Mouse (Mus musculus) embryonic fibroblast, embryonic 13.5 days (primary cell): ENCODE data around the gene Mettl2. TPM values are rescaled to one million over a fixed set of nuclear protein-coding genes. Genes with fewer than 3 reads are reported as not detected.

Experiments used
- H3K27ac ChIP-seq: 2 replicates; pipeline ENCODE4 v1.5.1; 2012; ENCODE audit warnings: low read length, control low read depth, inconsistent platforms; ENCODE audit not compliant: insufficient read depth
- H3K4me1 ChIP-seq: 2 replicates; pipeline ENCODE4 v1.6.1; 2011; ENCODE audit warnings: low read length; ENCODE audit not compliant: control insufficient read depth, insufficient read depth
- H3K4me3 ChIP-seq: 2 replicates; pipeline ENCODE4 v1.5.1; 2011; ENCODE audit warnings: mild to moderate bottlenecking, control low read depth, low read length; ENCODE audit not compliant: insufficient read depth
- CTCF ChIP-seq: IDR thresholded peaks from 2 replicates; pipeline ENCODE4 v1.5.1; 2011; ENCODE audit warnings: mild to moderate bottlenecking, control low read depth, low read length, moderate library complexity, borderline replicate concordance; ENCODE audit not compliant: insufficient read depth
- POLR2A ChIP-seq: IDR thresholded peaks from 2 replicates; pipeline ENCODE4 v1.6.1; 2011; ENCODE audit warnings: low read depth, mild to moderate bottlenecking, control low read depth, low read length, moderate library complexity
- polyA plus RNA-seq: library from polyadenylated mRNA; stranded (reverse); fragments of >200 nt; gene quantifications from 2 replicates; pipeline ENCODE4 v1.2.4, GENCODE M21; 2011; ENCODE audit warnings: low read depth; ENCODE audit not compliant: missing spikeins, insufficient read length

Mettl2 gene
- polyA plus RNA-seq, 1 experiment = 26.8 TPM

- no peaks in the 10 kb centered on the region for H3K4me1 ChIP-seq
- no peak overlapping the region for H3K4me3 ChIP-seq
- H3K27ac ChIP-seq = no peak overlapping the region
- TF ChIP-seq POLR2A (no peak), CTCF (no peak)
These were observed 14.9 kb downstream of the Mettl2 start for GRCm38 (mm10) chr11:105141115-105141514.

DNA sequence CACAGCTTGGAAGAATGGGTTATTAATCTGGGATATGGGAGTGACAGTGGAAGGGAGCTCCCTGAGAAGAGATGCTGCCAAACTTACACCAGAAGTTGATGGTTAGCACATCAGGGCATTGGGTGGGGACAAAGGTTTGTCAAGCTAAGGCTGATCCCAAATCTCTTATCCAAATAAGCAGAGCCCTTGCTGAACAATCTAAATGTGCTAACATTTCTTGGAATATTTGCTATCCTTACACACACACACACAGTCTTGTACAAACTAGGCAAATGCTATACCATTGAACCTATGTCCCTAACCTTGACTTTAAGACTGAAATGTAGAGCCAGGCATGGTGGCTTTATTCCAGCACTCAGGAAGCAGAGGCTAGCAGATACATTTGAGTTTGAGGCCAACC, 17.3 kb downstream of the Mettl2 start:
- Histone ChIP-seq H3K4me3 (no peak overlapping the region), H3K4me1 (no peaks in the 10 kb centered on the region), H3K27ac (no peak overlapping the region)
- TF ChIP-seq CTCF (no peak), POLR2A (no peak)

DNA sequence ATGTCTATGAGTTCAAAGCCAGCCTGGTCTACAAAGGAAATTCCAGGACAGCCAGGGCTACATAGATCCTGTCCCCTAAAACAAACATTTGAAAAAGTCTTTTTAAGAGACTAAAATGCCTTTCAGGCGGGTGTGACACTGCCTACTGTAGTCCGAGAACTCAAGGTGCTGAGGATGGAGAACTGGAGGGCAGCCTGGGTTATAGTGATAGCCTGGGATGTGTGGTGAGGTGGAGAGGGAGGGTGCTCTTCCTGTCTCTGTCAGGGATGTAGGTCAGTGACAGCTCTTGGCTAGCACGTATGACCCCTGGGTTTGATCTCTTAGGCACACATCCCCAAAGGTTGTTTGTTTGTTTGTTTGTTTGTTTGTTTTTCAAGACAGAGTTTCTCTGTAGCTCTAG, 17.9 kb downstream of the Mettl2 start:
- Histone ChIP-seq H3K4me1 (no peaks in the 10 kb centered on the region), H3K27ac (no peak overlapping the region), H3K4me3 (no peak overlapping the region)
- no peak for TF ChIP-seq POLR2A
- TF ChIP-seq CTCF = no peak

DNA sequence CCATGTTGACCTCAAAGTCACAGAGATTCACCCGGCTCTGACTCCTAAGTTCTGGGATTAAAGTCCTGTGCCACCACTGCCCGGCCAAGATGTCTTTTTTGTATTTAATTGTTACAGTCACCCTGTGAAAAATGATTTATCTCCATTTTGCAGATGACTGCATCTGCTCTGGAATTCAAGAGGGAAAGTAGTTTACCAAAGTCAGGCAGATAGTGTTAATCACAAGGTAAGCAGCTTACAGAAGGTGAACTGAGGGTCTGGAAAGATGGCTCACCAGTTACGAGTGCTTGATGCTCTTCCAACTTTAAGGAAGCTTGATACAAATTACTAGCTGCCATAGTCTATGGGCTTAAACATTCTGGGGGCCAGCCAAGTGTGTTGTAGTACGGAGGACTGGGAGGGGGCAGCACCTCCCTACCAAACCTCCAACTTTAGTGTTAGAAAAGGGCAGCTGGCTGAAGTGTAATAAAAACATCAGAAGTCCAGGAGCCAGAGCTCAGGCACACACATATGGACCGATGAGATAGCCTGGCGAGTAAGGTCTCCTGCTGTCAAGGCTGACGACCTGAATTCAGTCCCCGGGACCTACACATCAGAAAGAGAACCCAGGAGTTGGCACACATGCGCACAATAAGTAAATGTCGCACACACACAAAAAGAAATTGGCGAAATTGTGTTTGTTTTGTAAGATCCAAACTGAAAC, 18.4 kb downstream of the Mettl2 start:
- Histone ChIP-seq H3K4me3 (no peak overlapping the region), H3K27ac (no peak overlapping the region), H3K4me1 (no peaks in the 10 kb centered on the region)
- TF ChIP-seq POLR2A (no peak), CTCF (no peak)

- H3K4me1 ChIP-seq = no peaks in the 10 kb centered on the region
- H3K27ac ChIP-seq = no peak overlapping the region
- no peak for TF ChIP-seq CTCF
- TF ChIP-seq POLR2A = no peak
- no peak overlapping the region for H3K4me3 ChIP-seq
These were observed 19.0 kb downstream of the Mettl2 start for GRCm38 (mm10) chr11:105145211-105145610.

DNA sequence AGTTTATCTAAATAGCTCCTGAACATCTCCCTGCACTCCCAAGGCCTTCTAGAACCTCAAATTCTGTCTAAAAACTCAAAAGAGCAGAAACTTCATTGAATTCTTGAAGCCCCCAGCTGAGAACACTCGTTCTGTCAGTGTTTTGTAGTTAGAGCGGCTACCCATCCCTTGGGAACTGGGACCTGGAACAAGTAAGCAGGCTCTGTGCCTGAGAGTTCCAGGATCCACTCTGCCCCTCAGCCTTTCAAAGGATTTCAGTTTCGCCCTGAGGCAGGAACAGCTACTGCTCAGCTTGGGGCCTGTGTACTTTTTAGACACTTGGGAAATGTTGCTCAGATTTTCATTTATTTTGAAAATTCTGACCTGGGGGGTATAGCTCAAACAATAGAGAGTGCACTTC, 20.4 kb downstream of the Mettl2 start, which contains the start of gene Gm10842:
Gene Gm10842, plus strand, starts transcription at position 301 of the 400 bp plus-strand sequence.
- H3K4me3 ChIP-seq = no peak within 1 kb of the TSS
- H3K4me1 ChIP-seq = no peaks in the 10 kb centered on the region
- no peak for TF ChIP-seq POLR2A
- TF ChIP-seq CTCF = no peak
- H3K27ac ChIP-seq = no peak within 1 kb of the TSS

GRCm38 (mm10) chr11:105149353-105149752, 23.1 kb downstream of the Mettl2 start:
- Histone ChIP-seq H3K4me3 (no peak overlapping the region), H3K27ac (no peak overlapping the region), H3K4me1 (0 out of 2 replicates have a peak, but pooled peaks cover 4% of the 10 kb centered on the region)
- TF ChIP-seq CTCF (no peak), POLR2A (no peak)

- TF ChIP-seq CTCF (no peak), POLR2A (no peak)
- Histone ChIP-seq H3K4me1 (0 out of 2 replicates have a peak, but pooled peaks cover 4% of the 10 kb centered on the region), H3K4me3 (no peak overlapping the region), H3K27ac (no peak overlapping the region)
These were observed 23.5 kb downstream of the Mettl2 start for GRCm38 (mm10) chr11:105149766-105150165.

GRCm38 (mm10) chr11:105150691-105151090, 24.5 kb downstream of the Mettl2 start:
- H3K27ac ChIP-seq = no peak overlapping the region
- TF ChIP-seq POLR2A (no peak), CTCF (no peak)
- H3K4me3 ChIP-seq = no peak overlapping the region
- 0 out of 2 replicates have a peak, but pooled peaks cover 4% of the 10 kb centered on the region for H3K4me1 ChIP-seq

DNA sequence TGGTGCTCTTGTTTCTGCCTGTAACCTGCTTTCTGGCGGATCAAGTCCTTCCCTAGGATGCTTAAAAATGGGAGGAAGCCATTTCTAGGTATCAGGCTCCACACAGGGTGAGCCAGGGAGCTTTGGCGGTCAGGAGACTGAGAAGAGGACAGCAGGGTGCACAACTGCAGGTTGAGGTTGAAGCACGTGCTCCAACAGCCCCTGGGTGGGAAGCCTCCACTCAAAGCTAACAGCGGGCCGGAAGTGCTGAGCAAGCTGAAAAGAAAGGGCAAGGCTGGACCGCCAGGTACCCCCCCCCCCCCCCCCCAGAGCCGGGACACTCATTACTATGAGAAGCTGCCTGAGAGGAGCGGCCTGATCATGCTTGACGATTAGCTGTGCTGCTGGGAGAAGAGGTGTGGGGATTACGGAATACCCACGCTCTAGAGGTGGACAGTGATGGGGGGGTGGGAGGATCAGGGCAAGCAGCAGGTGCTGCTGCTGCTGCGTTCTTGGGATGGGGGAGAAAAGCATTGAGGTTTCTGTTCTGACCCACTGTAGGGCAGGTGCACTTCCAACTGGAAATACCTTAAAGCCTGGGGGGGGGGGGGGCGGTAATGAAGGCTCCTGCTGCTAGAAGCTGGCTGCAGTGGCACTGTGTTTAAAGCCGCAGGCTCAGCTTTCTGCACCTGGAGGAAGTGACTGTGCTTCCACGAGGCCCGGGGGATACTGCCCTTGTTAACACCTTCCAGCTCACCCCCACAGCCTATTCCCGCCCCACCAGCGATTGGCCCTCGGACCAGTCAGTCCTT, 25.2 kb downstream of the Mettl2 start:
- no peak overlapping the region for H3K27ac ChIP-seq
- TF ChIP-seq CTCF (no peak), POLR2A (no peak)
- H3K4me3 ChIP-seq = no peak overlapping the region
- 0 out of 2 replicates have a peak, but pooled peaks cover 4% of the 10 kb centered on the region for H3K4me1 ChIP-seq
